Mouse (Mus musculus): Measurements from ENCODE around the gene Tgfa. TPM values are rescaled to one million over a fixed set of nuclear protein-coding genes. Genes with fewer than 3 reads are reported as not detected.
A peak's percentile ranks its signal among the peaks of the same experiment; 100 is the strongest.

Tgfa gene
- polyA plus RNA-seq, 1 experiment from 2014 or later, result 7.5 TPM

GRCm38 (mm10) chr6:86197150-86197862 lies 2.3 kb downstream of the Tgfa start:
- Histone ChIP-seq H3K36me3 (ENCODE audit: control insufficient read depth, insufficient read depth, low read length) (no peaks in the 10 kb centered on the region), H3K4me3 (ENCODE audit: low read depth, low read length) (no peak overlapping the region), H3K4me2 (ENCODE audit: low read length) (no peak overlapping the region), H3K27ac (ENCODE audit: low read depth, low read length) (no peak overlapping the region), H3K4me1 (ENCODE audit: control insufficient read depth, insufficient read depth, low read length) (peaks cover 5% of the 10 kb centered on the region; the same call in 1 of the 2 replicates), H3K27me3 (replicated peaks; ENCODE audit: control insufficient read depth, insufficient read depth, low read length) (peaks cover 11% of the 10 kb centered on the region), H3K9me3 (replicated peaks; ENCODE audit: control insufficient read depth, low read length) (no peaks in the 10 kb centered on the region), H3K9ac (ENCODE audit: low read length) (no peak overlapping the region)
- DNase-seq (ENCODE audit: low spot score), result peak; percentile 31
- no peak for ATAC-seq
- 43% methylated on average over 11 of the region's 11 CpGs for WGBS

- ATAC-seq (no peak), DNase-seq (ENCODE audit: low spot score) (no peak)
- H3K4me2 ChIP-seq (ENCODE audit: low read length), result no peak overlapping the region
- H3K27ac ChIP-seq (ENCODE audit: low read depth, low read length), result no peak overlapping the region
- H3K9ac ChIP-seq (ENCODE audit: low read length), result no peak overlapping the region
- H3K4me1 ChIP-seq (ENCODE audit: control insufficient read depth, insufficient read depth, low read length), result peaks cover 2% of the 10 kb centered on the region; the same call in 1 of the 2 replicates
- H3K4me3 ChIP-seq (ENCODE audit: low read depth, low read length), result no peak overlapping the region
- WGBS, result 81% methylated on average over 5 of the region's 5 CpGs
- no peaks in the 10 kb centered on the region for H3K9me3 ChIP-seq (replicated peaks; ENCODE audit: control insufficient read depth, low read length)
- H3K36me3 ChIP-seq (ENCODE audit: control insufficient read depth, insufficient read depth, low read length), result no peaks in the 10 kb centered on the region
- peaks cover 11% of the 10 kb centered on the region for H3K27me3 ChIP-seq (replicated peaks; ENCODE audit: control insufficient read depth, insufficient read depth, low read length)
Measured at GRCm38 (mm10) chr6:86200934-86201333, 5.9 kb downstream of the Tgfa start.

GRCm38 (mm10) chr6:86203101-86203500 lies 8.1 kb downstream of the Tgfa start:
- H3K9me3 ChIP-seq (replicated peaks; ENCODE audit: control insufficient read depth, low read length), result no peaks in the 10 kb centered on the region
- H3K4me2 ChIP-seq (ENCODE audit: low read length), result no peak overlapping the region
- H3K27ac ChIP-seq (ENCODE audit: low read depth, low read length), result no peak overlapping the region
- DNase-seq (ENCODE audit: low spot score), result no peak
- no peak for ATAC-seq
- peaks cover under 1% of the 10 kb centered on the region; the same call in 1 of the 2 replicates for H3K27me3 ChIP-seq (replicated peaks; ENCODE audit: control insufficient read depth, insufficient read depth, low read length)
- H3K4me1 ChIP-seq (ENCODE audit: control insufficient read depth, insufficient read depth, low read length), result no peaks in the 10 kb centered on the region
- no peaks in the 10 kb centered on the region for H3K36me3 ChIP-seq (ENCODE audit: control insufficient read depth, insufficient read depth, low read length)
- WGBS, result 77% methylated on average over 7 of the region's 7 CpGs
- no peak overlapping the region for H3K4me3 ChIP-seq (ENCODE audit: low read depth, low read length)
- H3K9ac ChIP-seq (ENCODE audit: low read length), result no peak overlapping the region

GRCm38 (mm10) chr6:86206014-86206413 lies 11.0 kb downstream of the Tgfa start:
- Histone ChIP-seq H3K9me3 (replicated peaks; ENCODE audit: control insufficient read depth, low read length) (no peaks in the 10 kb centered on the region), H3K36me3 (ENCODE audit: control insufficient read depth, insufficient read depth, low read length) (no peaks in the 10 kb centered on the region), H3K27ac (ENCODE audit: low read depth, low read length) (no peak overlapping the region), H3K27me3 (replicated peaks; ENCODE audit: control insufficient read depth, insufficient read depth, low read length) (no peaks in the 10 kb centered on the region), H3K9ac (ENCODE audit: low read length) (no peak overlapping the region), H3K4me1 (ENCODE audit: control insufficient read depth, insufficient read depth, low read length) (peaks cover 4% of the 10 kb centered on the region; the same call in 1 of the 2 replicates), H3K4me2 (ENCODE audit: low read length) (no peak overlapping the region), H3K4me3 (ENCODE audit: low read depth, low read length) (no peak overlapping the region)
- DNase-seq (ENCODE audit: low spot score) (no peak), ATAC-seq (no peak)
- 86% methylated on average over 6 of the region's 6 CpGs for whole genome bisulfite sequencing

GRCm38 (mm10) chr6:86206985-86207384 lies 12.0 kb downstream of the Tgfa start:
- WGBS, result 88% methylated on average over 12 of the region's 12 CpGs
- H3K36me3 ChIP-seq (ENCODE audit: control insufficient read depth, insufficient read depth, low read length), result no peaks in the 10 kb centered on the region
- no peak for ATAC-seq

GRCm38 (mm10) chr6:86209133-86210016 lies 14.4 kb downstream of the Tgfa start:
- WGBS, result 16% methylated on average over 17 of the region's 17 CpGs
- no peak overlapping the region for H3K4me3 ChIP-seq (ENCODE audit: low read depth, low read length)
- H3K27me3 ChIP-seq (replicated peaks; ENCODE audit: control insufficient read depth, insufficient read depth, low read length), result no peaks in the 10 kb centered on the region
- DNase-seq (ENCODE audit: low spot score) (peak; percentile 30), ATAC-seq (peak; percentile 50; the same call in 1 of the 2 replicates)
- no peaks in the 10 kb centered on the region for H3K36me3 ChIP-seq (ENCODE audit: control insufficient read depth, insufficient read depth, low read length)
- H3K4me1 ChIP-seq (ENCODE audit: control insufficient read depth, insufficient read depth, low read length), result peaks cover 4% of the 10 kb centered on the region; the same call in 1 of the 2 replicates
- H3K27ac ChIP-seq (ENCODE audit: low read depth, low read length), result no peak overlapping the region
- H3K9me3 ChIP-seq (replicated peaks; ENCODE audit: control insufficient read depth, low read length), result no peaks in the 10 kb centered on the region
- peak overlapping the region; percentile 35; the same call in 1 of the 2 replicates for H3K9ac ChIP-seq (ENCODE audit: low read length)
- peak overlapping the region; percentile 32; the same call in 1 of the 2 replicates for H3K4me2 ChIP-seq (ENCODE audit: low read length)

More at GRCm38 (mm10) chr6:86206985-86207384, 12.0 kb downstream of the Tgfa start:
- Histone ChIP-seq H3K9me3 (replicated peaks; ENCODE audit: control insufficient read depth, low read length) (no peaks in the 10 kb centered on the region), H3K4me1 (ENCODE audit: control insufficient read depth, insufficient read depth, low read length) (peaks cover 4% of the 10 kb centered on the region; the same call in 1 of the 2 replicates), H3K9ac (ENCODE audit: low read length) (no peak overlapping the region), H3K4me3 (ENCODE audit: low read depth, low read length) (no peak overlapping the region), H3K27ac (ENCODE audit: low read depth, low read length) (no peak overlapping the region), H3K4me2 (ENCODE audit: low read length) (no peak overlapping the region), H3K27me3 (replicated peaks; ENCODE audit: control insufficient read depth, insufficient read depth, low read length) (no peaks in the 10 kb centered on the region)
- no peak for DNase-seq (ENCODE audit: low spot score)

- peak overlapping the region; percentile 32; the same call in 1 of the 2 replicates for H3K4me2 ChIP-seq (ENCODE audit: low read length)
- H3K4me3 ChIP-seq (ENCODE audit: low read depth, low read length), result no peak overlapping the region
- no peaks in the 10 kb centered on the region for H3K9me3 ChIP-seq (replicated peaks; ENCODE audit: control insufficient read depth, low read length)
- H3K27me3 ChIP-seq (replicated peaks; ENCODE audit: control insufficient read depth, insufficient read depth, low read length), result no peaks in the 10 kb centered on the region
- DNase-seq (ENCODE audit: low spot score), result no peak
- WGBS, result 33% methylated on average over 6 of the region's 6 CpGs
- H3K9ac ChIP-seq (ENCODE audit: low read length), result peak overlapping the region; percentile 35; the same call in 1 of the 2 replicates
- no peak for ATAC-seq
- no peaks in the 10 kb centered on the region for H3K36me3 ChIP-seq (ENCODE audit: control insufficient read depth, insufficient read depth, low read length)
- H3K27ac ChIP-seq (ENCODE audit: low read depth, low read length), result no peak overlapping the region
- peaks cover 4% of the 10 kb centered on the region; the same call in 1 of the 2 replicates for H3K4me1 ChIP-seq (ENCODE audit: control insufficient read depth, insufficient read depth, low read length)
Measured at GRCm38 (mm10) chr6:86210017-86210408, 15.0 kb downstream of the Tgfa start.

GRCm38 (mm10) chr6:86210619-86211018 lies 15.6 kb downstream of the Tgfa start:
- no peak overlapping the region for H3K4me3 ChIP-seq (ENCODE audit: low read depth, low read length)
- DNase-seq (ENCODE audit: low spot score), result no peak
- ATAC-seq, result 0 out of 2 replicates have a peak, but pooled peaks have one; percentile 29

More at GRCm38 (mm10) chr6:86210619-86211018, 15.6 kb downstream of the Tgfa start:
- Histone ChIP-seq H3K27me3 (replicated peaks; ENCODE audit: control insufficient read depth, insufficient read depth, low read length) (no peaks in the 10 kb centered on the region), H3K4me2 (ENCODE audit: low read length) (no peak overlapping the region), H3K36me3 (ENCODE audit: control insufficient read depth, insufficient read depth, low read length) (no peaks in the 10 kb centered on the region), H3K9me3 (replicated peaks; ENCODE audit: control insufficient read depth, low read length) (no peaks in the 10 kb centered on the region), H3K4me1 (ENCODE audit: control insufficient read depth, insufficient read depth, low read length) (peaks cover 4% of the 10 kb centered on the region; the same call in 1 of the 2 replicates), H3K27ac (ENCODE audit: low read depth, low read length) (no peak overlapping the region), H3K9ac (ENCODE audit: low read length) (no peak overlapping the region)
- 73% methylated on average over 3 of the region's 3 CpGs for WGBS
